Mouse (Mus musculus): ENCODE measurements around the gene P2rx7.

DNA sequence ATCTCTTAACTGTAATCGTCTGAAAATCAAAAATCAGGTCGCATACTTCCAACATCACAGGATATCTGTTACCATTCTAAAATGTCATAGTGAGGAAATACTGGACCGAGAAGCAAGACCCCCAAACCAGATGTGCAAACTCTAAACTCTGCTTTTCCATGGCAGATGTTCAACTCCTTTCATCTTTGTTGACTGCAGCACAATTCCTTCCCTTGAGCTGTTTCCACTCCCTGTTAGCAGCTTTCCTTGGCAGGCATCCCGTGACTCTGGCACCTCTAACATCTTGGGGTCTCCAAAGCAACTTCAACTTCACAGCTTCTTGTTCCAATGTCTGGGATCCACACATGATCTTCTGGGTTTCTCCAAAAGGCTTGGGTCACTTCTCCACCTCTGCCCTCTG is 43.7 kb downstream of the P2rx7 start:
- TF ChIP-seq POLR2A (IDR thresholded peaks at IDR 0.05; ENCODE audit: low read depth, low read length) (no peak), CTCF (IDR thresholded peaks at IDR 0.05; ENCODE audit: extremely low read depth, insufficient read depth, insufficient read length, insufficient replicate concordance) (no peak)

Data from spleen, adult 2 months (tissue).